Mouse (Mus musculus) bone marrow, adult 2 months (tissue): ENCODE measurements around the gene Rps6kb2. TPM values are rescaled to one million over a fixed set of nuclear protein-coding genes. Genes with fewer than 3 reads are reported as not detected.
A peak's percentile ranks its signal among the peaks of the same experiment; 100 is the strongest.
"Not testable (repeated sequence)": the region's sequence is repeated elsewhere in the genome, so short reads cannot be mapped to it uniquely, and the experiment has no call there.

Experiments used
- H3K27ac ChIP-seq: fragments of 200-500 bp; 2 replicates; pipeline ENCODE4 v1.5.1; 2012; ENCODE audit warnings: low read depth, mild to moderate bottlenecking, control low read depth, inconsistent platforms, low read length; ENCODE audit not compliant: control insufficient read depth, poor library complexity, insufficient read depth
- H3K4me1 ChIP-seq: fragments of 200-500 bp; 2 replicates; pipeline ENCODE4 v1.6.1; 2011; ENCODE audit warnings: low read length; ENCODE audit not compliant: control insufficient read depth, insufficient read depth
- H3K4me3 ChIP-seq: fragments of 200-500 bp; replicated peaks from 2 replicates; pipeline ENCODE3; 2011; ENCODE audit warnings: mild to moderate bottlenecking, low read depth, low read length, control low read depth; ENCODE audit not compliant: control insufficient read depth
- CTCF ChIP-seq: fragments of 200-500 bp; IDR thresholded peaks from 2 replicates; pipeline ENCODE4 v1.5.1; 2011; ENCODE audit warnings: low read length, control low read depth; ENCODE audit not compliant: control insufficient read depth, insufficient read depth
- POLR2A ChIP-seq: fragments of 200-500 bp; IDR thresholded peaks from 2 replicates; pipeline ENCODE4 v1.6.1; 2011; ENCODE audit warnings: low read depth, mild to moderate bottlenecking, control low read depth, low read length, borderline replicate concordance; ENCODE audit not compliant: control insufficient read depth
- WGBS: fragments of 180-500 bp; shearing (Covaris S2); methylation state at CpG from one replicate; pipeline ENCODE4 v1.1.7; 2018; 5-methylcytosine and 5-hydroxymethylcytosine counted together
- polyA plus RNA-seq: library from polyadenylated mRNA; stranded (reverse); fragments of >200 nt; gene quantifications from 2 replicates; pipeline ENCODE4 v1.2.4, GENCODE M21; 2011; ENCODE audit warnings: low replicate concordance; ENCODE audit not compliant: missing spikeins, insufficient read depth, insufficient read length

Rps6kb2 gene
- polyA plus RNA-seq, 1 experiment: 86.1 TPM

GRCm38 (mm10) chr19:4124432-4124831 is 38.7 kb downstream of the Rps6kb2 start:
- WGBS: 80% methylated on average over 4 of the region's 4 CpGs

DNA sequence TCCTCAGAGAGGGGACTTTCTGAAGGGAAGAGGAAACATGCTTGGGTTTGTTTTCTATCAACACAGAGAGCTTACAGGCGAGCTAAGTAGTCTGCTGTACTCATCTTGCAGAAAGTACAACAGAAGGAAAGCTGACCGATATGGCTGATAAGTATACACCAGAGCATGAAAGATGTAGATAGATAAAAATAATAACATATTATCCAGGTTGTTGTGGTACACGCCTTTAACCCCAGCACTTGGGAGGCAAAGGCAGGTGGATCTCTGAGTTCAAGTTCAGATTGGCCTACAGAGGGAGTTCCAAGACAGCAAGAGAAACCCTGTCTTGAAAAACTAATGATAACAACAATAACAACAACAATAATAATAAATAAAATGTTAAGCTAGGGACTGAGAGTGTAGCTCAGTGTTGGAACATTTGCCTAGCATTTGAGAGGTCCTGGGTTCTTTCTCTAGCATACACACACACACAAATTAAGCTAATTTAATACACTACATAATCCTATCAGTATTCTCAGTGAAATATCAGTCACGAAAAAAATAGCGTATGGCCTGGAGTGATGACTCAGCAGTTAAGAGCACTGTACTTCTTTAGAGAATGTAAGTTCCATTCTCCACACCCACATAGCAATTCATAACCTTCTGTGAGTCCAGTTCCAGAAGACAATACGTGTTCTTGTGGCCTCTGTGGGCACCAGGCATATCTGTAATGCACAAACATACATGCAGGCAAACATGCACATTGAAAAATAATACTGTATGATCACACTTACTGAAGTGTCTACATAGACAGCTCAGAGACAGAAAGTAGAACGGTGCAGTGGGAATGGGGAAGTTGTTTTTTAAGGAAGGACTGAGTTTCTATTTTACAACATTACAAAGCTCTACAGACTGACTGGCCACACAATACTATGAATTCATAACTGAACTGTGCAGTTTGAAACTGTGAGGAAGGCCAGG is 40.5 kb downstream of the Rps6kb2 start:
- Histone ChIP-seq H3K4me3 (no peak overlapping the region), H3K4me1 (peaks cover 12% of the 10 kb centered on the region), H3K27ac (peak overlapping the region; percentile 16; the same call in 1 of the 2 replicates)
- 23% methylated on average over 7 of the region's 7 CpGs for WGBS
- TF ChIP-seq CTCF: no peak
- no peak for TF ChIP-seq POLR2A

More at GRCm38 (mm10) chr19:4124432-4124831, 38.7 kb downstream of the Rps6kb2 start:
- H3K4me3 ChIP-seq: no peak overlapping the region
- H3K27ac ChIP-seq: no peak overlapping the region
- TF ChIP-seq POLR2A: no peak
- no peak for TF ChIP-seq CTCF
- peaks cover 11% of the 10 kb centered on the region for H3K4me1 ChIP-seq

DNA sequence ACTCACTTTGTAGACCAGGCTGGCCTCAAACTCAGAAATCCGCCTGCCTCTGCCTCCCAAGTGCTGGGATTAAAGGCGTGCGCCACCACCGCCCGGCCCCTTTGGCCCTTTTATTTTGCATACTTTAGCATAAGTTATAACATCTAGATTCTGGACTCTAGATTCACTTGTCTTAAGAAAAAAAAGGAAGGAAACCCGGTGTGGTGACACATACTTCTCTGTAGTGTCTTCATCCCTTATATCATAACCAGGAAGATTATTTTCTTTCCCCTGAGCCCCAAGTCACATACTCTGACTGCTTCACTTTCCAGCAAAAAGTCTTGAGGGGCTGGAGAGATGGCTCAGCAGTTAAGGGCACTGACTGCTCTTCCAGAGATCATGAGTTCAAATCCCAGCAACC is 41.3 kb downstream of the Rps6kb2 start:
- H3K27ac ChIP-seq: peak overlapping the region; percentile 89
- not testable (repeated sequence) for H3K4me3 ChIP-seq
- WGBS: 26% methylated on average over 6 of the region's 6 CpGs
- H3K4me1 ChIP-seq: peaks cover 12% of the 10 kb centered on the region

GRCm38 (mm10) chr19:4121097-4121805 is 41.9 kb downstream of the Rps6kb2 start:
- H3K4me3 ChIP-seq: peak overlapping the region; percentile 68
- peak overlapping the region; percentile 89 for H3K27ac ChIP-seq
- WGBS: 2% methylated on average over 38 of the region's 38 CpGs
- H3K4me1 ChIP-seq: peaks cover 10% of the 10 kb centered on the region
- TF ChIP-seq CTCF (no peak; the same call in 1 of the 2 replicates), POLR2A (peak; percentile 73; the same call in 1 of the 2 replicates)

DNA sequence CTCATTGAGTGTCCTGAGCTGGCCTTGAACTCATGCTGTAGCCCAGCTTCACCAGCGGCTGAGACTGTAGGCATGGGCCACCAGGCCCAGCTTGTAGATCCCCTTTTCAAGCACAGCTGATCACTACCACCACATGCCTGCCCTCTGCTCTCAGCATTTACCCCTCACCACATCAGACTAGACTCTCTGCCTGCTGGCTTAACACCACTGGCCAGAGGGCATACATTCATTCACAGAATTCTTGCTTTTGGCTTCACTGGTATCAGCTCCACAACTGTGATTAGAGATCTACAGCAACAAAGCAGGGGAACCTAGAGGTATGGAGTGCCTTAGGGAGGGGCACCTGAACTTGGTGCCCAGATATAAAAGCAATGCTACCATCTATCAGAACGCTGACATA is 42.7 kb downstream of the Rps6kb2 start:
- H3K4me1 ChIP-seq: peaks cover 10% of the 10 kb centered on the region
- TF ChIP-seq CTCF: no peak
- no peak for TF ChIP-seq POLR2A
- WGBS: 61% methylated on average over 2 of the region's 2 CpGs
- peak overlapping the region; percentile 48 for H3K27ac ChIP-seq
- H3K4me3 ChIP-seq: peak overlapping the region; percentile 17

- 35% methylated on average over 6 of the region's 6 CpGs for WGBS
- H3K27ac ChIP-seq: peak overlapping the region; percentile 48; the same call in 1 of the 2 replicates
- TF ChIP-seq CTCF (no peak), POLR2A (no peak)
- peaks cover 10% of the 10 kb centered on the region for H3K4me1 ChIP-seq
- no peak overlapping the region for H3K4me3 ChIP-seq
These were observed 43.3 kb downstream of the Rps6kb2 start for GRCm38 (mm10) chr19:4119716-4120487.

DNA sequence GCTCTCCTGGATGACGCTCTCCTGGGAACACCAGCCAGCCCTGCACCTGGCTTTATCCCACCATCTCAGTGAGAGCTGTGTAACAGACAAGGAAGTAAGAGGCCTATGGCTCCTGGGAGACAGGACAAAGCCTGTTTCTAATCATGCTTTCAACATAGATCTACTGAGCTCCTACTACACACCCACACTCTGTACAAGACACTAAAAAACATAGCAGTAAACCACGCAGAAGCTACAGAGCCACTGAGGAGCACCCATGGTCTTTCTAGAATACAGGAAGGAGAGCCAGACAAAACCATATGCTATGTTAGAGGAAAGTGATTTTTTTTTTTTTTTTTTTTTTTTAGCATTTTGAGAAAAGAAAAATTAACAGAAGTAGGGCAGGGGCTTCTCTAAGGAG is 44.8 kb downstream of the Rps6kb2 start:
- 82% methylated on average over 2 of the region's 2 CpGs for WGBS
- no peak overlapping the region for H3K27ac ChIP-seq
- H3K4me1 ChIP-seq: peaks cover 12% of the 10 kb centered on the region
- TF ChIP-seq CTCF: no peak
- TF ChIP-seq POLR2A: no peak
- no peak overlapping the region for H3K4me3 ChIP-seq

- H3K4me3 ChIP-seq: no peak overlapping the region
- peaks cover 24% of the 10 kb centered on the region for H3K4me1 ChIP-seq
- TF ChIP-seq CTCF (no peak), POLR2A (no peak)
- 86% methylated on average over 7 of the region's 7 CpGs for WGBS
- H3K27ac ChIP-seq: no peak overlapping the region
These were observed 46.1 kb downstream of the Rps6kb2 start for GRCm38 (mm10) chr19:4117006-4117405.
